Mouse (Mus musculus): ENCODE results near the gene Foxj2.

The Foxj2 gene

DNA sequence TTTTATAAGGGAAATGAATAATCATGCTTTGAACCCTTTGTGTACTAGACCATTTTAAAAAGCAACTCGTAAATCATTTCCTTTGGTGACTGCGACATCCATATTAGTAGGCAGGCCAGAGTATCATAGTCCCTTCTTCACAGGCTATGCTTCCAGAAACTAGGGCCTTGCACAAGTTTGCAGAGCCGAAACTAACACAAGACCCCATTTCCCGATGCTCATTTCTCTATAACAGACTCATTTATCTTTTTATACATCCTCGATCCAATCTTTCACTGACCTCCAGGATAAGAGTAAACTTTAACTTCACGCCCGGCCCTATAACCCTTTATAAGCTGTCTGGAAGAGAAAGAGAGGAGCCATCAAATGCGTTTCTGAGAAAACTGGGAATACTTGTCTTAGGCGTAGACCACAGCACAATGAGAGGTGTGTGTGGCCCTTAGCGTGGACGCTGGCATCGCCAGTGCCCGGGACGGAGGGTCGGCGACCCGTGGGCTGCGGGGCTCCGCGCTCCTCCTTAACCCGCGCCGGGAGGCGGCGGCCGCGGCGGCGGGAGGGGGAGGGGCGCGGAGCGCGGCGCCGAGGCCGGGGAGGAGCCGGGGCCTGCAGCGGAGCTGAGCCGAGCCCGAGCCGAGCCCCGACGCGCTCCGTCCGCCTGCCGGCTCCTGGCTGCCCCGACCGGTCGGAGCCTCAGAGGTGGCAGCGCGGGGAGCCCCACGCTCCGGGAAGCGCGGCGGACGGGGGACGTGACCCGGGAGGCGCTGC, at the start of gene Foxj2:
Foxj2 (plus strand) TSS at position 609 of the 765 bp plus-strand sequence.
- peak; percentile 57 for DNase-seq (ENCODE audit: low spot score)

- DNase-seq (ENCODE audit: low spot score), result no peak
Measured at GRCm38 (mm10) chr6:122770760-122771315, 48.9 kb upstream of the Foxj2 start.

DNA sequence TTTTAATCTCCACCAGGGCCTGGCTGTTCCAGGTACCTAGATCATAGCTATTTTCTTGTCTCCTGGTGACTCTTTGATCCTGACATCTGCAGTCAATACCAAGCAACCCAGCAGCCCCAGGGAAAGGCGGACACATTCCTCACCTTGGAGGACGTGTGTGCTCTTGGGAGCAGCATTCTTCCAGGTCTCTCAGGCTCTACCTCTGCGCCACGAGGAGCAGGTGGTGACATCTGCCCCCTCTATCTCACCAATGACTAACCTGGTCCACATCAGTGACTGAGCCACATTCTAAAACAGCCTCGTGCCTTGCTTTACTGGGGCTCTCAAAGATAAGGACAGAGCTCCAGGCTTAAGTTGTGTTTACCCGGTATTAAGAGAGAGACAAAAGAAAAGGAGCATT, 47.0 kb upstream of the Foxj2 start:
- no peak for DNase-seq (ENCODE audit: low spot score)

- no peak for DNase-seq (ENCODE audit: low spot score)
Measured at GRCm38 (mm10) chr6:122774345-122774744, 45.4 kb upstream of the Foxj2 start.

- no peak for DNase-seq (ENCODE audit: low spot score)
Measured at GRCm38 (mm10) chr6:122776040-122776439, 43.7 kb upstream of the Foxj2 start.

DNA sequence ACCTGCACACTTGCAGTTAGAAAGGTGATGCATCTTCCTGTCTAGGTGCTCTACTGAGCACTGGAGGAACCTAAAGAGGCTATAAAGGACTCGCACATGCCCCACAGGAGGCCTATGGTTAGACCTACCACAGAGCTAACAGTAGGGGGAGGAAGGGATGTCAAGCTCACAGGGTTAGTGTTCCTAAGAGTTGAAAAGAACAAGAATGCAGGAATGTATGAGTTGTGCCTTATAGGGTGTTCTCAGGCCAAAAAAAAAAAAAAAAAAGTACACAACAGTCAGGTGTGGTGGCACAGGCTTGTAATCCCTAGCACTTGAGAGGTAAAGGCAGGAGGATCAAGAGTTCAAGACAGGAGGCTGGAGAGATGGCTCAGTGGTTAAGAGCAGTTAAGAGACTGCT, 39.8 kb upstream of the Foxj2 start:
- no peak for DNase-seq (ENCODE audit: low spot score)

DNA sequence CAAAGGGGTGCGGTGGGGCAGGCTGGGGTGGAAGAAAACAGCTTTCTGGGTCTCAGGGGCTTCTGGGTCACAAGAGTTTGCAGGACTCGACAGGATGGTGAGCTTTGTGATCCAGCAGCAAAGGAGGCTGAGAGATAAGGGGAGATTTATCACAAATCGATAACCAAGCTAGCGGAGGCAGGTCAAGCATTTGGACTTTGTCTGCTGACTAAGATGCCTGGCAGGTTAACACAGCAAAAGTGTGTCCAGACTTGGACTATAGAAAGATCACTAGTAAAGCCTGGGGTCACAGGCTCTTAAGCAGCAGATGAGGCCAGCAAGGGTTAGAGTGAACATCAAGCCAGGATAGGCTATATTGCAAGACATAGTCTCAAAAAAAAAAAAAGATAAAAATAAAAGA, 38.5 kb upstream of the Foxj2 start:
- DNase-seq (ENCODE audit: low spot score), result no peak

DNA sequence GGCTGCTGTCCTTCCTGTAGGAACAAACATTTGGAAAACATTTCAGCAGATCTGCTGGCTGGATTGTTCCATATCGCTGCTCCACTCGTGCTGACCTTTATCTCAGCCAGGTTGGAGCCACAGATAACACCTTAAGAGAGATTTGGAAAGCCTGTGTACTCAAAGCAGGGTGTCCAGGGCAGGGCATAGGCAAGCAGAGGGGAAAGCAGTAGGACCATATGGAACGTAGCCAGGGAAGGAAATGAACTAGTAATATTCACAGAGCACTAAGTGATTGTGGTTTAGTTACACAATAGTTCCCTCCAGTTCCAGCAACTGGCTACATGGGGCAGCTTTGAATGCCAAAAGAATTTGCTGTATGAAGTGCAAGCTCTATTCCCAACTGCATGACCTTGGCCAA, 37.5 kb upstream of the Foxj2 start:
- no peak for DNase-seq (ENCODE audit: low spot score)

GRCm38 (mm10) chr6:122784866-122785265, 34.8 kb upstream of the Foxj2 start:
- DNase-seq (ENCODE audit: low spot score), result no peak

GRCm38 (mm10) chr6:122786275-122786674, 33.4 kb upstream of the Foxj2 start:
- peak; percentile 25 for DNase-seq (ENCODE audit: low spot score)

GRCm38 (mm10) chr6:122795254-122795935, 24.3 kb upstream of the Foxj2 start:
- DNase-seq (ENCODE audit: low spot score), result no peak

GRCm38 (mm10) chr6:122800640-122801300, 18.9 kb upstream of the Foxj2 start:
- DNase-seq (ENCODE audit: low spot score), result no peak

DNA sequence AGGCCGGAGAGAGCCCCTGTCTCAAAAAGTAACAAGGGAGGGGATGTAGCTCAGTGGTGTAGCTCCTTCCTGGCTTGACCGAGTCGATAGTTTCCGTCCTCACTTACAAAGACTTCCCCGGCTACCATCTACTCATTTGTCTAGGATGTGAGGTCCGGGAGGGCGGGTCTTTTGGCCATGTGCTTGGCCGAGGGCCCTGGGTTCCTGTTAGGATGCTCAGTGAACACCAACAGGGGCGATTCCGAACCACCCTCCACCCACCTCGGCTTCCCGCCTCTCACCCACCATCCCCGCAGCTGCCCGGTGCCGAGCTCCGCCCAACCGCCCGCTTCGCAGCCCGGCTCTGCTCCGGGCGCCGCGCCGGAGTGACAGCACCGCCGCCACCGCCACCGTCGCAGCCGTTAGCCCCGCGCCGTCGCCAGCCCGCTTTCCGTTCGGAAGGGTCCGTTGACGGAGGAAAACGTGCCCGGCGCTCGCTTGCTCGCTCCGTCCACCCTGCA, 18.4 kb upstream of the Foxj2 start, which contains the start of gene Slc2a3:
Slc2a3 (minus strand) TSS at position 340 of the 500 bp plus-strand sequence.
- DNase-seq (ENCODE audit: low spot score), result peak; percentile 55

DNA sequence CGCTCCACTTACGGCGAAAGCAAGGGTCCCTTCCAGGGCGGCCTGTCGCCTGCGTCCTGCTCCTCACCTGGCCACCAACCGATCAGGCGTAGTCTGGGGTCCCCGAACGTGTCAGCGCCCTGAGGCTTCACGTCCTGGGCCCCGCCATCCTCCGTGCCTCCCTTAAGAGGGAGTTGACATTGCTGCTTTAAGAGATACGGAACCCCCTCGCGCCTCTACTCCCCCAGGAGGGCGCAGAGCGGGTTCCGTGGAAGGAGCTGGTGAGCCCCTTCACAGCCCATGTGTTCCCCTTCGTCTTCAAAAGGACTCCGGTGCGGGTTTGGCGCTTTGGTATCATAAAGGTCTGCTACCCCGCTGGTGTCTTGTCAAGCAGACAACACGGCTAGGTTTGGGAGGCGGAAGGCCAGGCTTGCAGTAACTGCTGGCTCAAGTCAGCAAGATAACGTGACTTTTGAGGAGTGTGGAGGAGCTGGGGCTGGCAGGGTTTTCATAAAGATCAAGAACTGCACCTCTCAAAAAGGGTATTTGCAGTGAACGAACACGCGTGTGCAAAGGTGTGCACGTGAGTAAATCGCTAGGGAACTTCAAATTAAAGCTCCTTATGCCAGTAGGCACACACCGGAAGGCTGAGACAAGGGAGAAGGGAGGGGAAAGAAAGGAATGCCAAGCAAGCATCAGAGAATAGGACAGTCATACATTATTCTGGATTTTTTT, 17.8 kb upstream of the Foxj2 start:
- peak; percentile 56 for DNase-seq (ENCODE audit: low spot score)

GRCm38 (mm10) chr6:122804418-122804817, 15.3 kb upstream of the Foxj2 start:
- peak; percentile 75 for DNase-seq (ENCODE audit: low spot score)

DNA sequence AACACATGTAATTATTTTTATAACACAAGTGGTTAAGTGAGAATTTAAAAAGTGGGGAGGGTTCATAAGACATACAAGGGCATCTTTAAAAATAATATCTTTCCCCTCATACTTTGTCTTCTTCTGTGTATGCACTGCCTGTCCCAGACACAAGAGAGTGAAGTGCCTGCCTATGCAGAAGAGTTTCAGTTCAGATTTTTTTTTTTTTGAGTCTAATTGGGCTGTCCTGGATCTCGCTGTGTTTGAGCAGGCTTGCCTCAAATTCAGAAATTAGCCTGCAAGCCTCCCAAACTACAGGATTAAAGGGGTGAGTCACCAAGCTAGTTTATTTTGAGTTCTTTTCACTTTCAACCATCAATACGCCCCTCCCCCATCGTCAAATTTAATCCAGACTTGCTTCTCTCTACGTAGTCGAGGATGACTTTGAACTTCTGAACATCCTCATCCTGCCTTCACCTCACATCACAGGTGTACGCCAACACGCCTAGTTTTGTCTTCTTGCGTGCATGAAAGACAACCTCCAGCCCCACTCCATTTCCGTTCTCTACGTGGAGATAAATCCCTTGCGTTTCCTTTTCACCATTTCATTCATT, 9.6 kb upstream of the Foxj2 start:
- no peak for DNase-seq (ENCODE audit: low spot score)

DNA sequence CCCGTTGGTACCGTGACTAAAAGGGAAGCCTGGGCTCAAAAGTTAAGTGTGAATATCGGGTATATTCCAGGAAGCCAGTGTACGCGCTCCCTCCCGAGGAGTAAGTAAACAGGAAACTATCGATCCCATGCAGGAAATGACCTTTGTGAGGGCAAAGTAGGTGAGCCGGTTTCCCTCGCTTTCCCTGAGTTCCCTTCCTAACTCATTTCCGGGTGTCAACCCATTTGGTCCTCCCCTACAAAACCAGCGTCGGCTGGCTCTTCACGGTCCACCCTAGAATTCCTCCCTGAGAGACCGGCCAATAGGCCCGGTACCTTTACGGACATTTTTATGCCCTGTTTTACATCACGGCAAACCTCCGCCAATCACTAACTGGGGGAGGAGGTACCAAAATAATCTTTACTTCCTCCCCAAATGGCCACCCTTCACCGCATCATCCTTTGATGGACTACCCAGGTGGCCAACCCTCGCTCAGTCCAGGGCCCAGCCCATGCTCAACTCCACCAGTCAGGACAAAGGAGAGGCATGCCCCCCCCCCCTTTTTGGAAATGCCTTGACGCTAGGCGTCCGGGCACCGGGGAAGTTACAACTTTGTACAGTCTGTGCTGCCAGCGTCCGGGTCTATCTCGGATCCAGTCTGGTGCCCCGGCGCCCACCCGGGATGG, 9.0 kb upstream of the Foxj2 start:
- peak; percentile 90 for DNase-seq (ENCODE audit: low spot score)

GRCm38 (mm10) chr6:122811280-122811652, 8.4 kb upstream of the Foxj2 start:
- peak; percentile 89 for DNase-seq (ENCODE audit: low spot score)

- peak; percentile 38 for DNase-seq (ENCODE audit: low spot score)
Measured at GRCm38 (mm10) chr6:122811771-122812600, 7.7 kb upstream of the Foxj2 start.

GRCm38 (mm10) chr6:122812716-122813115, 7.0 kb upstream of the Foxj2 start:
- no peak for DNase-seq (ENCODE audit: low spot score)

Data from spleen, adult 12 weeks (tissue).